Mouse (Mus musculus) ES-Bruce4 (cell line): ENCODE data around the gene Amph.

Experiments used
- CTCF ChIP-seq: IDR thresholded peaks from one replicate; pipeline ENCODE4 v1.8.1; 2011; ENCODE audit warnings: low read depth, low read length
- POLR2A ChIP-seq: IDR thresholded peaks from one replicate; pipeline ENCODE4 v1.8.1; 2011; ENCODE audit warnings: low read length; ENCODE audit not compliant: insufficient read depth

- TF ChIP-seq POLR2A (no peak), CTCF (no peak)
These were observed 54.5 kb downstream of the Amph start for GRCm38 (mm10) chr13:19002502-19002901.
